In the genomic region with DNA sequence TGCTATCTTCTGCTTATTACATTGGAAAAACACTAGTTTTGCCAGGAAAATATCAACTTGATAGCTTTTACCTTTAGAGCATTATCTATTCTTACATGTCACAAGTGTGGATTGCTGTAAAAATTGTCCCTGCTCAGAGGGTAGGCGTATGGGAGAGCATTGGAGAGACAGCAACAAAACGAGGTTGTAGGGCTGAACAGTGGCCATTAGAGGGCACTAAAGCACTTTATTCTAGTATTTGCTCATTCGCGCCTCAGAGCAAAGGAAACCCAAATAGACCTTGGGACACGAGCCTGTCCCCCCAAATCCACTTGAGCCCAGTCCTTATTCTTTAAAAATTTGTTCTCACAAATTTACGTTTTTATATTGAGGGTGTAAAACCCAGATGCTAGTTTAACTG, we compare ENCODE assay signal across 9 mouse cellular contexts. TPM values are rescaled to one million over a fixed set of nuclear protein-coding genes. Genes with fewer than 3 reads are reported as not detected.
A peak's percentile ranks its signal among the peaks of the same experiment; 100 is the strongest.
DNase-seq lines count a peak whose midpoint lies in the region.
"Had no signal": no experiment of that assay in that cellular context is flagged by ENCODE, and none has a peak within 500 bp of the region (broad histone marks: within the 10 kb centered on the region; RNA-seq: fewer than 3 reads in every experiment).

No protein-coding gene starts in this region.

- intact Hi-C loops in gastrocnemius, postnatal 14 days (cut with DNase I; ENCODE audit: low total_unique reads) = no loop called here

- peak; percentile 28 for DNase-seq in gastrocnemius, adult 18-20 months (ENCODE audit: low spot score)
- DNase-seq in gastrocnemius, postnatal 25 days = no peak
- peak; percentile 9 for DNase-seq in T-cell, adult 2 months (ENCODE audit: low spot score)
- DNase-seq in cerebellum, postnatal 10 days = peak; percentile 71 to 81
- peak; percentile 15 for DNase-seq in gastrocnemius, postnatal 14 days
- DNase-seq in large intestine, adult 2 months (ENCODE audit: low read depth, low spot score) = peak; percentile 6
- peak; percentile 13 to 32 for DNase-seq in lung, adult 18-20 months
- DNase-seq in retina, postnatal 7 days (ENCODE audit: low read depth, low spot score) = peak; percentile 30

- WGBS in large intestine, adult 2 months = 9% methylated on average over 6 of the region's 6 CpGs

RNA-seq across cellular contexts. Expression of a gene that starts 0.9 kb away (rescaled TPM):
- not detected for total RNA-seq in gastrocnemius, adult 18-20 months (2021)
- total RNA-seq in gastrocnemius, postnatal 25 days (2021) = not detected
- not detected for total RNA-seq in gastrocnemius, postnatal 14 days (2021)
- polyA plus RNA-seq in large intestine, adult 2 months (2012; rRNA removed) = not detected in 2 replicates
- polyA plus RNA-seq: lung, embryonic 16.5 days had no signal
